Mouse (Mus musculus): ENCODE measurements at regions not wholly inside any gene's neighbourhood (a gene's known extent, or its start where the extent isn't known, plus 50 kb on each side); places are given as distances from the start of the nearest gene placed in this dataset.

GRCm38 (mm10) chr5:51729771-51730170, 162.2 kb upstream of the Ppargc1a start:
- Histone ChIP-seq H3K9ac (ENCODE audit: low read depth, low read length, severe bottlenecking) (no peak overlapping the region), H3K27me3 (ENCODE audit: control insufficient read depth, insufficient read depth, low read length) (no peaks in the 10 kb centered on the region; the same call in 1 of the 2 replicates), H3K36me3 (ENCODE audit: control insufficient read depth, insufficient read depth, low read length) (no peaks in the 10 kb centered on the region), H3K4me3 (replicated peaks; ENCODE audit: low read length) (no peak overlapping the region), H3K9me3 (ENCODE audit: control insufficient read depth, low read length) (no peaks in the 10 kb centered on the region), H3K4me1 (ENCODE audit: control insufficient read depth, insufficient read depth, low read length) (no peaks in the 10 kb centered on the region), H3K27ac (replicated peaks; ENCODE audit: low read depth, low read length) (no peak overlapping the region), H3K4me2 (replicated peaks; ENCODE audit: low read depth, low read length, severe bottlenecking) (no peak overlapping the region)
- WGBS = 88% methylated on average over 1 of the region's 1 CpGs
- TF ChIP-seq POLR2A (IDR thresholded peaks at IDR 0.05; ENCODE audit: borderline replicate concordance, extremely low read depth, insufficient read depth, insufficient read length) = no peak
- ATAC-seq (ENCODE audit: low FRiP score, low read depth) (no peak), DNase-seq (ENCODE audit: low spot score) (no peak)

- peak; percentile 9 for DNase-seq (ENCODE audit: low spot score)
- Histone ChIP-seq H3K9ac (ENCODE audit: low read depth, low read length, severe bottlenecking) (no peak overlapping the region), H3K4me3 (replicated peaks; ENCODE audit: low read length) (no peak overlapping the region), H3K9me3 (ENCODE audit: control insufficient read depth, low read length) (no peaks in the 10 kb centered on the region), H3K4me1 (ENCODE audit: control insufficient read depth, insufficient read depth, low read length) (no peaks in the 10 kb centered on the region), H3K27ac (replicated peaks; ENCODE audit: low read depth, low read length) (no peak overlapping the region), H3K27me3 (ENCODE audit: control insufficient read depth, insufficient read depth, low read length) (no peaks in the 10 kb centered on the region), H3K4me2 (replicated peaks; ENCODE audit: low read depth, low read length, severe bottlenecking) (no peak overlapping the region), H3K36me3 (ENCODE audit: control insufficient read depth, insufficient read depth, low read length) (no peaks in the 10 kb centered on the region)
- ATAC-seq (ENCODE audit: low FRiP score, low read depth) = no peak; the same call in 1 of the 2 replicates
- no peak for TF ChIP-seq POLR2A (IDR thresholded peaks at IDR 0.05; ENCODE audit: borderline replicate concordance, extremely low read depth, insufficient read depth, insufficient read length)
These were observed 159.2 kb upstream of the Ppargc1a start for GRCm38 (mm10) chr5:51726762-51727161.

- DNase-seq (ENCODE audit: low spot score) (no peak), ATAC-seq (ENCODE audit: low FRiP score, low read depth) (no peak)
- Histone ChIP-seq H3K4me1 (ENCODE audit: control insufficient read depth, insufficient read depth, low read length) (no peaks in the 10 kb centered on the region), H3K27ac (replicated peaks; ENCODE audit: low read depth, low read length) (no peak overlapping the region), H3K4me2 (replicated peaks; ENCODE audit: low read depth, low read length, severe bottlenecking) (no peak overlapping the region), H3K9ac (ENCODE audit: low read depth, low read length, severe bottlenecking) (no peak overlapping the region), H3K27me3 (ENCODE audit: control insufficient read depth, insufficient read depth, low read length) (0 out of 2 replicates have a peak, but pooled peaks cover 4% of the 10 kb centered on the region), H3K4me3 (replicated peaks; ENCODE audit: low read length) (no peak overlapping the region), H3K9me3 (ENCODE audit: control insufficient read depth, low read length) (no peaks in the 10 kb centered on the region), H3K36me3 (ENCODE audit: control insufficient read depth, insufficient read depth, low read length) (no peaks in the 10 kb centered on the region)
- TF ChIP-seq POLR2A (IDR thresholded peaks at IDR 0.05; ENCODE audit: borderline replicate concordance, extremely low read depth, insufficient read depth, insufficient read length) = no peak
- 80% methylated on average over 8 of the region's 8 CpGs for WGBS
These were observed 151.4 kb upstream of the Ppargc1a start for GRCm38 (mm10) chr5:51718911-51719310.

DNA sequence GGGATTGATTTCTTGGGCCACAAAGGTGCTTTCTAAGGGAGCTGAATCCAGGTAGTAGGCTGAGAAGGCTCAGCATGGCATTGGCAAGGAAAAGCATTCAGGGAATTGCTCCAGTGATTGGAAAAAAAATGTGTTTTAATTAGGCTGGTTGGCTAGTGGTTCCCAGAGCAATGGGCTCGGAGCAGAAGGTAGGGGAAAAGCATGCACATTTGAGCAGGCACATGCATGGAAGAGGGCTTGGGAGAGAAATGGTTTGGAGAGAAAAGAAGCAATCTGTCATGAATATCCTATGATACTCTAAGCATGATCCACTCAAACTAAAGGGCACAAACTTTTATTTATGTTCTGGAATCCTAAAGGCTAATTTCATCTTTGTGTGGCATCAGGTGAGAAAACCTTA, 150.9 kb upstream of the Ppargc1a start:
- TF ChIP-seq POLR2A (IDR thresholded peaks at IDR 0.05; ENCODE audit: borderline replicate concordance, extremely low read depth, insufficient read depth, insufficient read length) = no peak
- Histone ChIP-seq H3K4me2 (replicated peaks; ENCODE audit: low read depth, low read length, severe bottlenecking) (no peak overlapping the region), H3K36me3 (ENCODE audit: control insufficient read depth, insufficient read depth, low read length) (no peaks in the 10 kb centered on the region), H3K27me3 (ENCODE audit: control insufficient read depth, insufficient read depth, low read length) (0 out of 2 replicates have a peak, but pooled peaks cover 4% of the 10 kb centered on the region), H3K4me1 (ENCODE audit: control insufficient read depth, insufficient read depth, low read length) (no peaks in the 10 kb centered on the region), H3K4me3 (replicated peaks; ENCODE audit: low read length) (no peak overlapping the region), H3K27ac (replicated peaks; ENCODE audit: low read depth, low read length) (no peak overlapping the region), H3K9me3 (ENCODE audit: control insufficient read depth, low read length) (no peaks in the 10 kb centered on the region), H3K9ac (ENCODE audit: low read depth, low read length, severe bottlenecking) (no peak overlapping the region)
- no peak for ATAC-seq (ENCODE audit: low FRiP score, low read depth)
- no peak for DNase-seq (ENCODE audit: low spot score)
- WGBS = 68% methylated on average over 1 of the region's 1 CpGs

GRCm38 (mm10) chr5:51711860-51712560, 144.5 kb upstream of the Ppargc1a start:
- TF ChIP-seq POLR2A (IDR thresholded peaks at IDR 0.05; ENCODE audit: borderline replicate concordance, extremely low read depth, insufficient read depth, insufficient read length) = no peak
- Histone ChIP-seq H3K27ac (replicated peaks; ENCODE audit: low read depth, low read length) (no peak overlapping the region), H3K4me2 (replicated peaks; ENCODE audit: low read depth, low read length, severe bottlenecking) (no peak overlapping the region), H3K36me3 (ENCODE audit: control insufficient read depth, insufficient read depth, low read length) (no peaks in the 10 kb centered on the region), H3K9me3 (ENCODE audit: control insufficient read depth, low read length) (no peaks in the 10 kb centered on the region), H3K4me1 (ENCODE audit: control insufficient read depth, insufficient read depth, low read length) (no peaks in the 10 kb centered on the region), H3K27me3 (ENCODE audit: control insufficient read depth, insufficient read depth, low read length) (no peaks in the 10 kb centered on the region), H3K9ac (ENCODE audit: low read depth, low read length, severe bottlenecking) (no peak overlapping the region), H3K4me3 (replicated peaks; ENCODE audit: low read length) (no peak overlapping the region)
- DNase-seq (ENCODE audit: low spot score) (no peak), ATAC-seq (ENCODE audit: low FRiP score, low read depth) (no peak)
- WGBS = 85% methylated on average over 8 of the region's 8 CpGs

All from limb, embryonic 14.5 days (tissue).